Mouse (Mus musculus): ENCODE measurements around the gene Psmb6.

Gene Psmb6

DNA sequence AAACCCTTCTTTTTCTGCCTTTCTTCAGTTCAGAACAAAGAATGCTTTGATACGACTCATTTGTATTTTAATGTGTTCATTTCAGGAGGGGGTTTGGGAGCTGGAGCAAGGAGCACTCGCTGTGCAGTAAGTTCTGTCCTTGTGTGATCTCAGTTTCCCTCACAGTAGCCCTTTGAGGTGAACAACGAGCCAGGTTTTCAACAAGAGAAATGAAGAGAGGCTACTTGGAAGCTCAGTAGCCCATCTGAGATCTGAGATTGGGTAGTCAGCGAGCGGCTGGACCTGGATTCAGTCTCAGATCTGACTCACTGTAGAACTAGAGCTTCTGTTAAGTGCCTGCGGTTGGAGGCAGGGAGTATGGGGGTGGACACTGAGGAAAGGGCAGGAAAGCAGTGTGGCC lies 48.7 kb downstream of the Psmb6 start:
- no peak for DNase-seq

DNA sequence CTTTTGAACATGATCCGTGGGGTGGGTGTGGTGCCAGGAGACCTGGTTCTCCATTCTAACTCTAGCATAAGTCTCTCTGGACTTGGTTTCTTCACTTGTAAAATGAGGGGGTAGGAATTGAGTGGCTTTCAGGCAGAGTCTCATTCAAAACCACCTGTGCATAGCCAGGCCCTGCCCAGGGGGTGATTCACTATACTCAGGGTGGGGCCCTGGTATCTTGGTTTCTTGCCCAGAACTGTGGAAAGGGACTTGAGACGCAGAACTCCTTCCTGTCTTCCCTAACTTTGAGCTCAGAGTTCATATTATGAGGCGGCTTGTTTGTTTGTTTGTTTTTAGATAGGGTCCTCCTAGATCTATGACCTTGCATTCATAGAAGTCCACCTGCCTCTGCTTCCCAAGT lies 52.0 kb downstream of the Psmb6 start:
- DNase-seq, result no peak
